Mouse (Mus musculus) liver, embryonic 16.5 days (tissue): ENCODE results near the gene Eno3. TPM values are rescaled to one million over a fixed set of nuclear protein-coding genes. Genes with fewer than 3 reads are reported as not detected.

ENCODE experiments used
- ATAC-seq: fragments of 200-750 bp; cut with Nextera tagmentation; 2 replicates; pipeline ENCODE4 v1.8.0; 2017; ENCODE audit warnings: low read depth, mild to moderate bottlenecking, moderate number of reproducible peaks, moderate library complexity
- H3K27ac ChIP-seq: fragments of 300-500 bp; sonication (generic); 2 replicates; pipeline ENCODE4 v1.5.1; 2014; ENCODE audit warnings: mild to moderate bottlenecking, low read length
- H3K27me3 ChIP-seq: fragments of 300-500 bp; sonication (generic); 2 replicates; pipeline ENCODE4 v1.6.1; 2014; ENCODE audit warnings: low read depth, low read length, mixed read lengths; ENCODE audit not compliant: control insufficient read depth, insufficient read depth
- H3K36me3 ChIP-seq: fragments of 300-500 bp; sonication (generic); 2 replicates; pipeline ENCODE4 v1.6.1; 2014; ENCODE audit warnings: mild to moderate bottlenecking; ENCODE audit not compliant: control insufficient read depth, insufficient read depth
- H3K4me1 ChIP-seq: fragments of 300-500 bp; sonication (generic); 2 replicates; pipeline ENCODE4 v1.6.1; 2014; ENCODE audit warnings: low read depth, low read length, mixed read lengths; ENCODE audit not compliant: control insufficient read depth
- H3K4me2 ChIP-seq: fragments of 300-500 bp; sonication (generic); 2 replicates; pipeline ENCODE4 v1.6.1; 2014; ENCODE audit warnings: low read depth, low read length, mixed read lengths
- H3K4me3 ChIP-seq: fragments of 300-500 bp; sonication (generic); 2 replicates; pipeline ENCODE4 v1.5.1; 2014; ENCODE audit warnings: low read depth, mild to moderate bottlenecking, low read length
- H3K9ac ChIP-seq: fragments of 300-500 bp; sonication (generic); 2 replicates; pipeline ENCODE4 v1.6.1; 2014; ENCODE audit warnings: low read depth, low read length
- H3K9me3 ChIP-seq: fragments of 300-500 bp; sonication (generic); replicated peaks from 2 replicates; pipeline ENCODE4 v1.6.1; 2016; ENCODE audit warnings: low read length; ENCODE audit not compliant: control insufficient read depth
- WGBS: fragments of 180-500 bp; shearing (Covaris S2); extraction: QIAGEN DNeasy Blood & Tissue Kit; methylation state at CpG from one replicate; pipeline ENCODE4 v1.1.7; 2014; ENCODE audit not compliant: insufficient replicate concordance; 5-methylcytosine and 5-hydroxymethylcytosine counted together
- polyA plus RNA-seq: library from polyadenylated mRNA; unstranded; fragments of >200 nt; fragmentation: Nextera tagmentation; extraction: Ambion mirVana; gene quantifications from 2 replicates; pipeline ENCODE4 v1.2.1, GENCODE M21; 2015

The Eno3 gene
- polyA plus RNA-seq, 1 experiment from 2014 or later: 22.1 TPM

GRCm38 (mm10) chr11:70652884-70653344 lies 4.1 kb upstream of the Eno3 start:
- no peaks in the 10 kb centered on the region for H3K9me3 ChIP-seq
- H3K4me2 ChIP-seq: peak overlapping the region; percentile 92
- no peak for ATAC-seq
- H3K27me3 ChIP-seq: peaks cover 2% of the 10 kb centered on the region; the same call in 1 of the 2 replicates
- WGBS: 18% methylated on average over 6 of the region's 6 CpGs
- H3K27ac ChIP-seq: peak overlapping the region; percentile 99
- peak overlapping the region; percentile 99 for H3K4me3 ChIP-seq
- peak overlapping the region; percentile 100 for H3K9ac ChIP-seq
- H3K36me3 ChIP-seq: peaks cover 39% of the 10 kb centered on the region
- peaks cover 69% of the 10 kb centered on the region for H3K4me1 ChIP-seq

GRCm38 (mm10) chr11:70653345-70654197 lies 3.4 kb upstream of the Eno3 start:
- H3K36me3 ChIP-seq: peaks cover 39% of the 10 kb centered on the region
- peak overlapping the region; percentile 99 for H3K4me3 ChIP-seq
- peak overlapping the region; percentile 100 for H3K9ac ChIP-seq
- H3K27me3 ChIP-seq: peaks cover 2% of the 10 kb centered on the region; the same call in 1 of the 2 replicates
- H3K9me3 ChIP-seq: no peaks in the 10 kb centered on the region
- peak; percentile 73 for ATAC-seq
- 1% methylated on average over 50 of the region's 63 CpGs for WGBS
- peak overlapping the region; percentile 99 for H3K27ac ChIP-seq
- peaks cover 64% of the 10 kb centered on the region for H3K4me1 ChIP-seq
- H3K4me2 ChIP-seq: peak overlapping the region; percentile 92

GRCm38 (mm10) chr11:70654198-70654922 lies 2.6 kb upstream of the Eno3 start, which contains the start of gene Pfn1:
TSS of gene Pfn1 (minus strand) at chr11:70654644.
- Histone ChIP-seq H3K9me3 (no peaks in the 10 kb centered on the region), H3K27me3 (peaks cover 2% of the 10 kb centered on the region; the same call in 1 of the 2 replicates), H3K27ac (peak within 1 kb of the TSS; percentile 99), H3K9ac (peak within 1 kb of the TSS; percentile 100), H3K4me2 (peak within 1 kb of the TSS; percentile 92), H3K4me1 (peaks cover 56% of the 10 kb centered on the region), H3K36me3 (peaks cover 33% of the 10 kb centered on the region), H3K4me3 (peak within 1 kb of the TSS; percentile 99)
- ATAC-seq: peak; percentile 64
- WGBS: under 1% methylated on average over 54 of the region's 61 CpGs

GRCm38 (mm10) chr11:70654923-70655570 lies 2.0 kb upstream of the Eno3 start:
- H3K4me1 ChIP-seq: peaks cover 49% of the 10 kb centered on the region
- peak; percentile 59 for ATAC-seq
- under 1% methylated on average over 48 of the region's 48 CpGs for WGBS
- peaks cover 26% of the 10 kb centered on the region for H3K36me3 ChIP-seq
- peak overlapping the region; percentile 92 for H3K4me2 ChIP-seq
- H3K9me3 ChIP-seq: no peaks in the 10 kb centered on the region
- H3K27ac ChIP-seq: peak overlapping the region; percentile 99
- H3K27me3 ChIP-seq: peaks cover 2% of the 10 kb centered on the region; the same call in 1 of the 2 replicates
- H3K9ac ChIP-seq: peak overlapping the region; percentile 100
- peak overlapping the region; percentile 99 for H3K4me3 ChIP-seq

- under 1% methylated on average over 61 of the region's 61 CpGs for WGBS
- H3K4me1 ChIP-seq: peaks cover 43% of the 10 kb centered on the region
- peaks cover 19% of the 10 kb centered on the region for H3K36me3 ChIP-seq
- no peaks in the 10 kb centered on the region for H3K9me3 ChIP-seq
- peaks cover 2% of the 10 kb centered on the region; the same call in 1 of the 2 replicates for H3K27me3 ChIP-seq
- peak overlapping the region; percentile 99 for H3K27ac ChIP-seq
- no peak for ATAC-seq
- H3K4me2 ChIP-seq: peak overlapping the region; percentile 92
- peak overlapping the region; percentile 99 for H3K4me3 ChIP-seq
- H3K9ac ChIP-seq: peak overlapping the region; percentile 100
Observed at GRCm38 (mm10) chr11:70655571-70656455, 1.2 kb upstream of the Eno3 start.

- Histone ChIP-seq H3K36me3 (peaks cover 12% of the 10 kb centered on the region), H3K4me1 (peaks cover 36% of the 10 kb centered on the region), H3K9me3 (no peaks in the 10 kb centered on the region), H3K27me3 (peaks cover 2% of the 10 kb centered on the region; the same call in 1 of the 2 replicates), H3K27ac (peak overlapping the region; percentile 2; the same call in 1 of the 2 replicates), H3K9ac (peak overlapping the region; percentile 100; the same call in 1 of the 2 replicates), H3K4me2 (peak overlapping the region; percentile 92), H3K4me3 (peak overlapping the region; percentile 99)
- 25% methylated on average over 16 of the region's 16 CpGs for WGBS
- no peak for ATAC-seq
Observed at GRCm38 (mm10) chr11:70656456-70656927, 510 bp upstream of the Eno3 start.

- Histone ChIP-seq H3K9ac (no peak overlapping the region), H3K36me3 (peaks cover 5% of the 10 kb centered on the region; the same call in 1 of the 2 replicates), H3K27ac (no peak overlapping the region), H3K4me2 (no peak overlapping the region), H3K27me3 (peaks cover 2% of the 10 kb centered on the region; the same call in 1 of the 2 replicates), H3K9me3 (no peaks in the 10 kb centered on the region), H3K4me1 (peaks cover 25% of the 10 kb centered on the region), H3K4me3 (no peak overlapping the region)
- ATAC-seq: no peak
- WGBS: 42% methylated on average over 6 of the region's 6 CpGs
Observed at GRCm38 (mm10) chr11:70657573-70657972, 571 bp downstream of the Eno3 start.
